Mouse (Mus musculus): Measurements from ENCODE around the gene 4931423N10Rik.
"Not testable (repeated sequence)": the region's sequence is repeated elsewhere in the genome, so short reads cannot be mapped to it uniquely, and the experiment has no call there.

Gene 4931423N10Rik

GRCm38 (mm10) chr2:23207070-23207526, at the start of gene 4931423N10Rik:
4931423N10Rik (plus strand) TSS chr2:23207476.
- in situ Hi-C loops (cut with MboI, MseI), result no loop called here

- in situ Hi-C loops (cut with MboI, MseI), result no loop called here
Observed at GRCm38 (mm10) chr2:23172305-23172704, 35.0 kb upstream of the 4931423N10Rik start.

GRCm38 (mm10) chr2:23194366-23194765, 12.9 kb upstream of the 4931423N10Rik start:
- in situ Hi-C loops (cut with MboI, MseI), result loop anchor here (25.0 kb wide), 1 partner anchor 782 kb away; no protein-coding TSS in a partner anchor

- in situ Hi-C loops (cut with MboI, MseI), result no loop called here
Observed at GRCm38 (mm10) chr2:23201034-23201433, 6.2 kb upstream of the 4931423N10Rik start.

- in situ Hi-C loops (cut with MboI, MseI), result no loop called here
Observed at GRCm38 (mm10) chr2:23202900-23203670, 4.2 kb upstream of the 4931423N10Rik start.

- in situ Hi-C loops (cut with MboI, MseI), result no loop called here
Observed at GRCm38 (mm10) chr2:23213661-23214060, 6.4 kb downstream of the 4931423N10Rik start.

- in situ Hi-C loops (cut with MboI, MseI), result loop anchor here (25.0 kb wide), 1 partner anchor 638 kb away; no protein-coding TSS in a partner anchor
Observed at GRCm38 (mm10) chr2:23225199-23225598, 17.9 kb downstream of the 4931423N10Rik start.

GRCm38 (mm10) chr2:23228463-23228862, 21.2 kb downstream of the 4931423N10Rik start:
- in situ Hi-C loops (cut with MboI, MseI), result loop anchor here (25.0 kb wide), 1 partner anchor 641 kb away; no protein-coding TSS in a partner anchor

GRCm38 (mm10) chr2:23234065-23234773, 26.9 kb downstream of the 4931423N10Rik start:
- in situ Hi-C loops (cut with MboI, MseI), result loop anchor here (25.0 kb wide), 1 partner anchor 647 kb away; no protein-coding TSS in a partner anchor

- in situ Hi-C loops (cut with MboI, MseI), result not testable (repeated sequence)
Observed at GRCm38 (mm10) chr2:23290991-23291390, 83.7 kb downstream of the 4931423N10Rik start.

GRCm38 (mm10) chr2:23314869-23315268, 107.6 kb downstream of the 4931423N10Rik start:
- in situ Hi-C loops (cut with MboI, MseI), result no loop called here
